Mouse (Mus musculus) adrenal gland, adult 18-20 months (tissue): ENCODE data around the gene Actl6b. TPM values are rescaled to one million over a fixed set of nuclear protein-coding genes. Genes with fewer than 3 reads are reported as not detected.
A peak's percentile ranks its signal among the peaks of the same experiment; 100 is the strongest.
"Not testable (repeated sequence)": the region's sequence is repeated elsewhere in the genome, so short reads cannot be mapped to it uniquely, and the experiment has no call there.

Source experiments
- DNase-seq, 2 experiments: peaks; one replicate each; pipeline ENCODE4 v3.0.0; 2021 to 2022; ENCODE audit warnings: low spot score in 2 of 2
- microRNA-seq, 2 experiments: library from miRNA; unstranded; fragments of <30 nt; microRNA quantifications; one replicate each; pipeline ENCODE4 v1.2.0; 2021; ENCODE audit warnings: borderline number of aligned reads in 2 of 2
- total RNA-seq, 2 experiments: library from RNA; stranded (reverse); gene quantifications; 1 replicate in 1 of 2; 2 replicates in 1 of 2; pipeline ENCODE4 v1.2.3; 2021

Gene Actl6b
- total RNA-seq, 2 experiments from 2014 or later = 2.5 to 4.9 TPM

- no peak for DNase-seq
Measured at GRCm38 (mm10) chr5:137600281-137600618, 46.9 kb downstream of the Actl6b start.

DNA sequence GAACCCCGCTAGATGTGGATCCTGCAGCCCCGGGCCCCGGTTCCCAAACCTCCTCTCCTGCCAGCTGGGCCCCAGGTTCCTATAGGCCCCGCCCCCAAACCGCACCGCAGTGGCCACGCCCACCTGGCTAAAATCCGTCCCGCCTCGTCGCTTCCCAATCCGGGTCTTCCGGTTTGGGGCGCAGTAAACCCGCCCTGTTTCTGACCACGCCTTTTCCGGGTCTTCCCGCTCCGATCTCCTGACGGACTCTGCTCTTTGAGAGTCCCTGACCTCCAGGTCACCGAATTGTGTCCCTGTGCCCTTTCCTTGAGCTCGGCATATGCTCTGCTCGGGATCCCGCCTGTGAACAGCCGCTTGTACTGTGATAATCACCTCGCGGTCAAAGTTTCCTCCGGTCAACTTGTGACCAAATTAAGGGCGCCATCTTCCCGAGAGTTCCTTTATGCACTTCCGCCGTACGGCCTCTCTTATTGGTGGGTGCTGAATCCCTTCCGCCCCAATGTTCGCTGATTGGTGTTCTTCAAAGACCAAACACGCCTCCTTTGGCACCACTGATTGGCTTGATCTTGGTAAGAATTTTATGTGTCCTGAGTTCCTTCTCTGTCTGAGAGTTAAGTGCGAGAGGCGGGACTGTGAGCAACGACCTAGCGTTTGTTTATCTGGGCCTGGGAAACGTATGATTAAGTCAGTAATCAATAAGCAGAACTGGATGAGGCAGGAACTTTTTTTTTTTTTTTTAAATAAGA lies 47.5 kb downstream of the Actl6b start, which contains the start of gene Mospd3:
Mospd3 (minus strand) TSS at position 440 of the 746 bp plus-strand sequence.
- DNase-seq = peak; percentile 95 to 97

DNA sequence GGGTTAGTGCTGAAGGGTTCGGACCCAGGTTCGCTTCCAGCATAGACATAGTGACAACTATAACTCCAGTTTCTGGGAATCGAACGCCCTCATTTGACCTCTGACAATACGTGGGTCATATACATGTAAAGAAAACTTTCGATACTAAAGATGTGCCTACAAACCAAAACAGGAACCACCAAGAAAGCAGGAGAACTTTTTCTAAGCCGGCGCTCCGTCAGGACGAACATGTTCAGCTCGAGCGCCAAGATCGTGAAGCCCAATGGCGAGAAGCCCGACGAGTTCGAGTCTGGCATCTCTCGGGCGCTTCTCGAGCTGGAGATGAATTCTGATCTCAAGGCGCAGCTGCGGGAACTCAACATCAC lies 48.0 kb downstream of the Actl6b start:
- DNase-seq = no peak

- DNase-seq = no peak
Measured at GRCm38 (mm10) chr5:137607860-137608653, 54.7 kb downstream of the Actl6b start.

DNA sequence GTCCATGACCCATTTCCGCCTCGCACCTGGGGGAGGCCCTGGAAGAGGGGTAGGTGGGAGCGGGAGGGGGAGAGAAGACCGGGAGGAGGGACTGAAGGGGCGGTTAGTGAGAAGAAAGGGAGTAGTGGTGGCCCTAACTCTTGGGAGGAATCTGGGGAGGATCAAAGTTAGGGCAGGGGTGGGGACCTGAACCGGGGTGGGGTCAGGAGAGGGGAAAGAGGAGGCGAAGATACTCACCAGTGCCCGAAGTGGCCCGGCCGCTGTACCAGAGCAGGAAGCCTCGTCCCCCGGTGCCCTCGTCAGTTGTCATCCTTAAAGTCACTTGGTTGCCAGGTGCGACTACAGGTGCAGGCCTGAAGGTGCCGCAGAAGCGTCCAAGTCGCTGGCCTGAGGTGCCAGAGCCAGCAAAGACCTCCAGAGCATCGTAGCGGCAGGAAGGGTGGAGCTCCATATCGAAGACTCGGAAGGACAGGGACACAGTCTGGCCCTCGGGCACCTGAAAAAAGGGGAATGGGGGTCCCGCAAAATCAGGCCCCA lies 55.4 kb downstream of the Actl6b start:
- DNase-seq = no peak

DNA sequence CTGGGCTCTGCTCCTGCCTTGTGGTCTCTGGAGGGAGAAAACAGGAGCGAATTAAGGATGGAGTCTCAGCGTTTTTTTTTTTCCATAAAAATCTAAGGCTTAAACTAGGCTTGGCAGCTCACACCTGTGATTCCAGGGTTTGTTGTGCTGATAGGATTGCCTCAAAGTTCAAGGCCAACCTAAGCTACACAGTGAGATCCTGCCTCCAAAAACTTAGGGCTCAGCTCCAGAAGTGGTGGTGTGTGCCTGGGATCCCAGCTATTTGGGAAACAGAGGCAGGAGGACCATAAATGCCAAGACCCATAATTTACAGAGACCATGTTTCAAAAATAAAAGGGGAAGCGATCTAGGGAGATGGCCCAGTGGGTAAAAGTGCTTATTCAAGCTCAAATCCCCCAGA lies 56.0 kb downstream of the Actl6b start:
- DNase-seq = no peak

DNA sequence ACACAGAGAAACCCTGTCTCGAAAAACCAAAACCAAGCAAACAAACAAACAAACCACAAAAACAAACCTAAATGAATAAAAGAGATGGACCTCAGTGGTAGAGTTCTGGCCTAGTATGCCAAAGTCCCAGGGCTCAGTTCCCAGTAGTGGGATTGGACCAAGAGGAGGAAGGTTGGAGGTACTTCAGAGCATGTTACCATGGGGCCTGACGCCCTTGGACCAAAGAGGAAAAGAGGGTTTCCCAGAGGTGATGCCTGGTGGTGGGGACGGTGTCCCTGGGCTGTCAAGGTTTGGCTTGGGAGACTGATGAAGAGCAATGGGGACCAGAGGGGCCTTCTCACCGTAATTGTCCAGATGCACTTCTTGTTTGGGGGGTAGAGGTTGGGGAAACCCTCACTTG lies 56.7 kb downstream of the Actl6b start:
- DNase-seq = no peak

DNA sequence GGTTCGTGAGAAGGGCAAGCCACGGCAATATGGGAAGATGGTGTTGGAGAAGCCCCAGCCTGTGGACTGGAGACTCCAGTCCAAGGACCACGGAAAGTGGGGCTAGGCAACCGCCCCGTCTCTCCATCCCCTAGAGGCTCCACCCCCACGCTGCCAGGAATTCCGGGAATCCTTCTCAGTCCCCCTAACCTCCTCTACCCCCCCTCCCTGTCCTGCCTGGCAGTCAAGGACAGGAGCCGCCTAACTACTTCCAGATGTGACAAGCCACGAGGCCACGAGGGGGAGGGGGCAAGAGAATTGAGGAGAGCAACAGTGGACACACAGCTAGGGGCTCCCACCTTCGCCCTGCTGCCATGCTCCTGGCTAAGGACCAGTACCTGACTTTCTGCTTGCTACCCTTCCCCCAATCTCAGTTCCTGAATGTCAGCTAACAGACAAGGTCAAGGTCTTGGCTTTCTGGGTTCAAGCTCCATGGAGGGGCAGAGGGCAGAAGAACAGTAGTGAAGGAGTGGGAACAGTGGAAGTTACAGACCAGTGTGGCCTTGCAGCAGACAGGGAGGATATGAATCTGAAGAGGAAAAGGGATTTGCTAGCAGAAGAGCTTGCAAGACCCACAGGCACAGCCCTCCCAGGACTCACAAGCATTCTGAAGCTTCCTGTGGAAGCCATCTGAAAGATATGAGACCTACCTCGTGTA lies 57.4 kb downstream of the Actl6b start:
- peak; percentile 58 to 71 for DNase-seq

DNA sequence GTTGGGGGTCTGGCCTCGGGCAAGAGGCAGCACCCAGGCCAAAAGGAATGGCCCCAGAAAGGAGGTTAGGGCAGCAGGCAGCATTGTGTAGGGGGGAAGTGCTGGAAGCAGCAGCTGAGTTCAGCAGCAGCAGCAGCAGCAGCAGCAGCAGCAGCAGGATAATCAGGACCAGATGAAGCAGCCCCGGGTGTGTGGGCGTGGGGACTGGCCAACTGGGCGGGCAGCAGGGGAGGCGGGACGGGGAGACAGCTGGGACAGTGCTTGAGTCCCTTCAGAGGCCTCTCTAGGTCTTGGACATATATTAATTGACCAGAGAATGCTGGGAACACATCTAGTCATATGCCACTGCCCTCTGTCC lies 57.9 kb downstream of the Actl6b start:
- DNase-seq = peak; percentile 56 to 59

DNA sequence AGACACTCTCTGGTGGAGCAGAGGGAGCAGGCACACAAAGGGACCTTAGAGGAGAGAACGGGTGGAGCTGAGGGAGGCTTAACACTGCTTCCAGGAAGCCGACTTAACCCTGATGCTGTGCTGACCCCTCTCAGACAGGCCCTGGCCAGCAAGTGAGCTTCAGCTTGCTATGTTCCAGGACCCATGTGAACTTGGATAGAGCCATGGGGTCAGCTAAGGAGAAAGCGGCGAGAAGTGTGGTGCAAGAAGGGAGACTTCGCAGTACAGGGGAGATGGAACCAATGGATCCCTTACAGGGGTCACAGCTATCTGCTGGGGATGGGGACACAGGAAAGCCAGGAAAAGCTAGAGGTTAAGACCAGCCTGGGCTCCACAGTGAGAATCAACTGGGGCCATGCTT lies 59.8 kb downstream of the Actl6b start:
- DNase-seq = no peak

DNA sequence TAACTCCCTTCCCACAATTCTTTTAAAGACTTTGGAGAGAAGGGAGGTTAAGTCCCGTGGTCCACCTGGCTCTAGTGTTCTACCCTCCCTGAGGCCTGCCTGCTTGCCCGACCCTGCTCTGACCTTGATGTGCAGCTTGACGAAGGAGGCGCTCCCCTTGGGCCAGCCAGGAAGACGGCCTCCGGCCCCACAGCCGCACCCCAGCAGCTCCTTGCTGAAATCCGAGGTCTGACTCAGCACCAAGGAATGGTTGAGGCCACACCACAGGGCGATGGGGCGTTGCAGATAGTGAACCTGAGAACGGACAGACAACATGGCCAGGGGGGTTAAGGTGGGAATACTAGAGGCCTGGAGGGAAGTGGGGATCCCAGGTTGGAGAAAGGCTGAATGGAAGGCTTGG lies 60.2 kb downstream of the Actl6b start, which contains the start of gene Pcolce:
Pcolce (minus strand) TSS at position 235 of the 400 bp plus-strand sequence.
- peak in 1 of 2 experiments; percentile 58 for DNase-seq

- not testable (repeated sequence) for DNase-seq
Measured at GRCm38 (mm10) chr5:137614921-137615320, 61.6 kb downstream of the Actl6b start.

GRCm38 (mm10) chr5:137615347-137615746 lies 62.0 kb downstream of the Actl6b start:
- no peak for DNase-seq

Small RNA genes within 50 kb of the gene (microRNA-seq; reads per million reads assigned to microRNA genes)
- gene Mir6418 = 0.61 to 1.9 reads per million in 2 experiments

Other genes starting within 250 kb of the Actl6b start
- gene Srrt, start 245.8 kb upstream of the Actl6b start, total RNA-seq = 100 to 1,000 TPM; 169 to 174 TPM
- gene Trip6, start 239.1 kb upstream of the Actl6b start, total RNA-seq = 10 to 100 TPM; 30.1 to 39.4 TPM
- 1 to 10 TPM; 8.4 to 8.6 TPM for gene Slc12a9, start 219.9 kb upstream of the Actl6b start, total RNA-seq
- 10 to 100 TPM; 42.4 to 47.0 TPM for gene Ephb4, start 203.4 kb upstream of the Actl6b start, total RNA-seq
- gene Zan, start 76.5 kb upstream of the Actl6b start, total RNA-seq = not detected
- 10 to 100 TPM; 23.5 to 24.7 TPM for gene Pop7, start 51.0 kb upstream of the Actl6b start, total RNA-seq
- 10 to 100 TPM; 27.6 to 36.4 TPM for gene Gigyf1, start 35.0 kb upstream of the Actl6b start, total RNA-seq
- not detected for gene Epo, start 20.3 kb upstream of the Actl6b start, total RNA-seq
- 100 to 1,000 TPM; 517 to 525 TPM for gene Gnb2, start 20.0 kb upstream of the Actl6b start, total RNA-seq
- gene Tfr2, start 16.3 kb downstream of the Actl6b start, total RNA-seq = 1 to 10 TPM; 1.8 to 2.7 TPM
- gene Mospd3, start 47.5 kb downstream of the Actl6b start, total RNA-seq = 10 to 100 TPM; 41.3 to 43.6 TPM
- 100 to 1,000 TPM; 667 to 880 TPM for gene Pcolce, start 60.3 kb downstream of the Actl6b start, total RNA-seq
- 1 to 10 TPM in 1 of 2 experiments, under 1 TPM in 1; 0.93 to 1.3 TPM for gene Fbxo24, start 75.5 kb downstream of the Actl6b start, total RNA-seq
- 10 to 100 TPM; 30.3 to 32.7 TPM for gene Lrch4, start 75.6 kb downstream of the Actl6b start, total RNA-seq
- gene Gm20605, start 75.7 kb downstream of the Actl6b start, total RNA-seq = 10 to 100 TPM; 10.7 to 11.3 TPM
- gene Sap25, start 87.8 kb downstream of the Actl6b start, total RNA-seq = 1 to 10 TPM; 4.1 to 5.4 TPM
- 10 to 100 TPM in 1 of 2 experiments, 1 to 10 TPM in 1; 6.7 to 27.5 TPM for gene Irs3, start 92.2 kb downstream of the Actl6b start, total RNA-seq
- 10 to 100 TPM; 25.3 to 28.8 TPM for gene Agfg2, start 131.2 kb downstream of the Actl6b start, total RNA-seq
- 1 to 10 TPM; 4.2 to 4.7 TPM for gene Nyap1, start 188.1 kb downstream of the Actl6b start, total RNA-seq
- 10 to 100 TPM; 72.5 to 80.5 TPM for gene Tsc22d4, start 192.2 kb downstream of the Actl6b start, total RNA-seq
- gene Ppp1r35, start 225.3 kb downstream of the Actl6b start, total RNA-seq = 10 to 100 TPM; 23.7 to 24.6 TPM
- 10 to 100 TPM; 39.9 to 44.6 TPM for gene Mepce, start 234.1 kb downstream of the Actl6b start, total RNA-seq
- 1 to 10 TPM; 2.3 to 2.4 TPM for gene Zcwpw1, start 234.3 kb downstream of the Actl6b start, total RNA-seq